8 mouse cellular contexts compared by ENCODE assay signal in the genomic region with DNA sequence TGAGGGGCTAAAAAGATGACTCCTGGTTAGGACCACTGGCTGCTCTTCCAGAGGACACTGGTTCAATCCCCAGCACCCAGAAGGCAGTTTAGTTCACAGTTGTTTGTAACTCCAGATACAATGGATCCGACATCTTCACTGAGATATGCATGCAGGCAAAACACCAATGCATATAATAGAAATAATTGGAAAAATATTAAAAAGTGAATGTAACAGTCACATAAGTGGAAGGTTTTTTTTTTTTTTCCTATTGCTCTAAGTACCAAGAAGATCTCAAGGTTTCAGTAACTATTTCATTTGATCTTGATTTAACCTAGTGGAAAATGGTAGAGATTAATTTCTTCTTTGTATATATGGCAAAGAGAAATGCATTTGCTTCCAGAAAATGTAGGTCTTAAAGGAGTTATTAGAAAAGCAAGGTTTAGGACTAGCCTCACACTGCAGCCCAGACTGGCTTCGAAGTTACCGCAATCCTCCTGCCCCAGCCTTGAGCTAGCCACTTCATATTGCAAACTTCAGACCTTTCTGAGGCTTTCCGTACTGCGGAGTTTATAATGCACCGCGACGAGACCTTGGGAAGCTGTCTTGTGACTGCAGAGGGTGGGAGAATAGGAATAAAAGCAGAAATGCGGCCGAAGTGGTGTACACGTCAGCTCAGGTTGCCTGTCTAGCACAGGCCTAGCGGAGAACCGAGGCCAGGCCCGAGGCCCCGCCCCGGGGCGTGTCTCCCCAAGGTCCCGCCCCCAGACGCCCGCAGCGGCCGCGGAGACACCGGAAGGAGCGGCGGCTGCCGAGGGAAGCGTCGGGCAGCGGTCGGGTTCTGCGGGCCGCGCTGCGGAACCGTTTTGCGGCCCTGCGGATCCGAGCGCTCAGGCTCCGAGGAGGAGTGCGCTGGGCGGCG. TPM values are rescaled to one million over a fixed set of nuclear protein-coding genes. Genes with fewer than 3 reads are reported as not detected.
DNase-seq lines count a peak whose midpoint lies in the region; ATAC-seq and TF ChIP-seq lines count a peak whose summit lies in the region.

Gene Usp33, plus strand, starts transcription at position 747 of the 901 bp plus-strand sequence.

- H3K9me3 ChIP-seq in heart, embryonic 11.5 days (replicated peaks; ENCODE audit: control insufficient read depth, low read length), result no peaks in the 10 kb centered on the region
- H3K9me3 ChIP-seq in kidney, embryonic 16.5 days (ENCODE audit: low read length), result no peaks in the 10 kb centered on the region

- H3K79me2 ChIP-seq in liver, adult 2 months (ENCODE audit: control insufficient read depth, insufficient read depth, low read length), result peaks cover 28% of the 10 kb centered on the region
- peaks cover 42% of the 10 kb centered on the region for H3K79me2 ChIP-seq in myocyte (ENCODE audit: control insufficient read depth, insufficient read depth)

- H3K9ac ChIP-seq in heart, embryonic 11.5 days (ENCODE audit: low read depth, low read length), result peak within 1 kb of the TSS; percentile 88
- peak within 1 kb of the TSS; percentile 87 for H3K9ac ChIP-seq in kidney, embryonic 16.5 days (replicated peaks; ENCODE audit: low read length)
- peak within 1 kb of the TSS; percentile 96 for H3K9ac ChIP-seq in liver, adult 2 months (ENCODE audit: low read depth, low read length)

- TF ChIP-seq CTCF in liver, adult 2 months (IDR thresholded peaks at IDR 0.05; ENCODE audit: low read depth, low read length), result no peak

- peak; percentile 82 for TF ChIP-seq POLR2A in liver, adult 2 months (IDR thresholded peaks at IDR 0.05; ENCODE audit: extremely low read depth, insufficient read depth, low read length)
- TF ChIP-seq POLR2A in myocyte (IDR thresholded peaks at IDR 0.05; ENCODE audit: insufficient read length, low read depth), result peak; percentile 83

- peak within 1 kb of the TSS; percentile 74 for H3K4me2 ChIP-seq in heart, embryonic 11.5 days
- H3K4me2 ChIP-seq in kidney, embryonic 16.5 days (replicated peaks; ENCODE audit: low read depth, low read length), result peak within 1 kb of the TSS; percentile 54
- H3K4me2 ChIP-seq in myocyte (ENCODE audit: low read depth), result peak within 1 kb of the TSS; percentile 94

- peak within 1 kb of the TSS; percentile 68 for H3K27ac ChIP-seq in heart, embryonic 11.5 days (ENCODE audit: low read depth, low read length)
- peak within 1 kb of the TSS; percentile 66 for H3K27ac ChIP-seq in kidney, embryonic 16.5 days (ENCODE audit: low read length)
- peak within 1 kb of the TSS; percentile 57 for H3K27ac ChIP-seq in liver, adult 2 months (replicated peaks; ENCODE audit: insufficient read depth, low read depth, low read length)

- no peaks in the 10 kb centered on the region for H3K27me3 ChIP-seq in heart, embryonic 11.5 days (ENCODE audit: control insufficient read depth, insufficient read depth, low read length)
- H3K27me3 ChIP-seq in kidney, embryonic 16.5 days (ENCODE audit: insufficient read depth, low read length), result no peaks in the 10 kb centered on the region; the same call in 1 of the 2 replicates
- H3K27me3 ChIP-seq in liver, adult 2 months (ENCODE audit: control insufficient read depth, insufficient read depth, low read length), result no peaks in the 10 kb centered on the region
- no peaks in the 10 kb centered on the region for H3K27me3 ChIP-seq in myocyte (ENCODE audit: control insufficient read depth, insufficient read depth, insufficient read length)
- H3K27me3 ChIP-seq in splenic B cell, adult 2 months (ENCODE audit: control insufficient read depth, insufficient read depth, low read length, poor library complexity, severe bottlenecking), result no peaks in the 10 kb centered on the region

- H3K4me3 ChIP-seq in heart, embryonic 11.5 days (ENCODE audit: low read depth, low read length), result peak within 1 kb of the TSS; percentile 80
- H3K4me3 ChIP-seq in kidney, embryonic 16.5 days (ENCODE audit: low read length), result peak within 1 kb of the TSS; percentile 74
- H3K4me3 ChIP-seq in liver, adult 2 months (ENCODE audit: insufficient read depth, low read depth, low read length), result peak within 1 kb of the TSS; percentile 70
- H3K4me3 ChIP-seq in myocyte, result peak within 1 kb of the TSS; percentile 59

- H3K4me1 ChIP-seq in heart, embryonic 11.5 days (ENCODE audit: control insufficient read depth, insufficient read depth, low read length), result peaks cover 6% of the 10 kb centered on the region; the same call in 1 of the 2 replicates
- peaks cover 16% of the 10 kb centered on the region for H3K4me1 ChIP-seq in kidney, embryonic 16.5 days (ENCODE audit: insufficient read depth, low read length)
- H3K4me1 ChIP-seq in liver, adult 2 months (ENCODE audit: control insufficient read depth, insufficient read depth, low read length), result peaks cover 16% of the 10 kb centered on the region

- ATAC-seq in erythroblast, adult 5-6 weeks (replicated peaks; ENCODE audit: low FRiP score, poor library complexity, severe bottlenecking), result peak; percentile 89
- ATAC-seq in heart, embryonic 11.5 days (replicated peaks; ENCODE audit: insufficient number of reproducible peaks, low FRiP score, low TSS enrichment), result peak; percentile 92
- peak; percentile 98 for ATAC-seq in kidney, embryonic 16.5 days (ENCODE audit: low FRiP score, low TSS enrichment)

- 13% methylated on average over 24 of the region's 44 CpGs for WGBS in heart, embryonic 11.5 days (ENCODE audit: insufficient replicate concordance)
- WGBS in kidney, embryonic 16.5 days, result 6% methylated on average over 43 of the region's 44 CpGs
- WGBS in liver, adult 2 months, result 5% methylated on average over 44 of the region's 44 CpGs

- no peaks in the 10 kb centered on the region for H3K36me3 ChIP-seq in heart, embryonic 11.5 days (ENCODE audit: control insufficient read depth, insufficient read depth, low read length)
- H3K36me3 ChIP-seq in kidney, embryonic 16.5 days (ENCODE audit: insufficient read depth, low read length), result no peaks in the 10 kb centered on the region
- peaks cover 2% of the 10 kb centered on the region; the same call in 1 of the 2 replicates for H3K36me3 ChIP-seq in liver, adult 2 months (ENCODE audit: control insufficient read depth, insufficient read depth, low read length)
- H3K36me3 ChIP-seq in myocyte (ENCODE audit: control insufficient read depth, insufficient read depth), result no peaks in the 10 kb centered on the region
- no peaks in the 10 kb centered on the region for H3K36me3 ChIP-seq in splenic B cell, adult 2 months (ENCODE audit: control insufficient read depth, insufficient read depth, low read length, poor library complexity, severe bottlenecking)

- peak within 1 kb of the TSS; percentile 71 for H3ac ChIP-seq in myocyte (ENCODE audit: control insufficient read depth, insufficient read length)

- peak; percentile 98 for DNase-seq in B cell, adult 2 months
- DNase-seq in brain, adult 2 months (ENCODE audit: low read depth, low spot score), result peak; percentile 96
- peak; percentile 71 for DNase-seq in liver, adult 2 months (ENCODE audit: extremely low read depth, low read depth, low spot score)
- DNase-seq in splenic B cell, adult 2 months (ENCODE audit: low read depth, low spot score), result peak; percentile 93

TF ChIP-seq in myocyte, 11 proteins besides CTCF, POLR2A, EP300 and RAD21:
- peak; percentile 86 for TF ChIP-seq POLR2AphosphoS2 (IDR thresholded peaks at IDR 0.05; ENCODE audit: insufficient read length, low read depth)
- TF ChIP-seq REST (IDR thresholded peaks at IDR 0.05; ENCODE audit: insufficient read depth, insufficient read length), result no peak

RNA-seq across cellular contexts. Expression of gene Usp33, which starts in this region (rescaled TPM):
- 55.0 and 59.6 TPM in 2 replicates for total RNA-seq in erythroblast, adult 5-6 weeks (2015; ENCODE audit: low replicate concordance)
- 145 and 182 TPM in 2 replicates for total RNA-seq in erythroblast, adult 5-6 weeks (2017; ENCODE audit: low replicate concordance)
- 31.9 and 35.1 TPM in 2 replicates for polyA plus RNA-seq in heart, embryonic 11.5 days (2014; fragmentation: Nextera tagmentation; extraction: Ambion mirVana)
- polyA plus RNA-seq in kidney, embryonic 16.5 days (2015; fragmentation: Nextera tagmentation; extraction: Ambion mirVana), result 45.7 and 46.2 TPM in 2 replicates
- 41.5 and 46.9 TPM in 2 replicates for total RNA-seq in liver, adult 2 months (2014; rRNA removed)
- polyA plus RNA-seq in liver, adult 2 months (2012; rRNA removed), result 9.5 and 9.9 TPM in 2 replicates
- 7.9 TPM for polyA plus RNA-seq in myocyte (2012; fragmentation: generic; extraction: Trizol)

Comparison
In these comparisons a context has a peak if more than half of its experiments do, and no peak if none do; other contexts are left out.
1. Peak in every context shown above with its lines: DNase-seq, ATAC-seq, H3K4me3 ChIP-seq and H3K27ac ChIP-seq.